Mouse (Mus musculus) lung, embryonic 14.5 days (tissue): ENCODE data around the gene Gm10643. TPM values are rescaled to one million over a fixed set of nuclear protein-coding genes. Genes with fewer than 3 reads are reported as not detected.

Source experiments
- ATAC-seq: fragments of 200-750 bp; cut with Nextera tagmentation; 2 replicates; pipeline ENCODE4 v1.8.0; 2017; ENCODE audit warnings: mild to moderate bottlenecking, moderate TSS enrichment, moderate library complexity; ENCODE audit not compliant: insufficient read depth
- DNase-seq: peaks from one replicate; pipeline ENCODE4 v3.0.0-alpha.2; 2015
- H3K27ac ChIP-seq: fragments of 300-500 bp; sonication (generic); 2 replicates; pipeline ENCODE4 v1.5.1; 2014; ENCODE audit warnings: low read depth, mild to moderate bottlenecking, moderate library complexity
- H3K27me3 ChIP-seq: fragments of 300-500 bp; sonication (generic); 2 replicates; pipeline ENCODE4 v1.6.1; 2014; ENCODE audit warnings: low read length, control low read depth; ENCODE audit not compliant: insufficient read depth
- H3K36me3 ChIP-seq: fragments of 300-500 bp; sonication (generic); 2 replicates; pipeline ENCODE4 v1.6.1; 2014; ENCODE audit warnings: control low read depth; ENCODE audit not compliant: insufficient read depth
- H3K4me1 ChIP-seq: fragments of 300-500 bp; sonication (generic); 2 replicates; pipeline ENCODE4 v1.6.1; 2014; ENCODE audit warnings: antibody characterized with exemption, control low read depth; ENCODE audit not compliant: insufficient read depth
- H3K4me2 ChIP-seq: fragments of 300-500 bp; sonication (generic); 2 replicates; pipeline ENCODE4 v1.6.1; 2014; ENCODE audit warnings: mild to moderate bottlenecking
- H3K4me3 ChIP-seq: fragments of 300-500 bp; sonication (generic); 2 replicates; pipeline ENCODE4 v1.5.1; 2014; ENCODE audit warnings: low read depth, low read length
- H3K9ac ChIP-seq: fragments of 300-500 bp; sonication (generic); 2 replicates; pipeline ENCODE4 v1.6.1; 2014
- H3K9me3 ChIP-seq: fragments of 300-500 bp; sonication (generic); 2 replicates; pipeline ENCODE4 v1.6.1; 2016; ENCODE audit warnings: low read depth, low read length, control low read depth
- CTCF ChIP-seq: IDR thresholded peaks from 2 replicates; pipeline ENCODE4 v1.5.1; 2016; ENCODE audit warnings: antibody characterized with exemption, low read depth
- WGBS: fragments of 180-500 bp; shearing (Covaris S2); extraction: QIAGEN DNeasy Blood & Tissue Kit; methylation state at CpG from one replicate; pipeline ENCODE4 v1.1.7; 2014; 5-methylcytosine and 5-hydroxymethylcytosine counted together
- microRNA counts: library from miRNA; unstranded; fragments of <30 nt; microRNA quantifications from one replicate; lab custom pipeline; 2016
- microRNA-seq: library from miRNA; unstranded; fragments of <30 nt; microRNA quantifications from one replicate; pipeline ENCODE4, GENCODE M21; 2016; ENCODE audit warnings: borderline number of aligned reads
- polyA plus RNA-seq: library from polyadenylated mRNA; unstranded; fragments of >200 nt; fragmentation: Nextera tagmentation; extraction: Ambion mirVana; gene quantifications from 2 replicates; pipeline ENCODE4 v1.2.1, GENCODE M21; 2014

The Gm10643 gene
- polyA plus RNA-seq, 1 experiment from 2014 or later: 1.4 TPM

- ATAC-seq (no peak), DNase-seq (peak; percentile 76)
- Histone ChIP-seq H3K27me3 (peaks cover 20% of the 10 kb centered on the region; the same call in 1 of the 2 replicates), H3K4me1 (peaks cover 15% of the 10 kb centered on the region), H3K4me3 (no peak overlapping the region), H3K9ac (no peak overlapping the region), H3K27ac (no peak overlapping the region), H3K36me3 (no peaks in the 10 kb centered on the region), H3K9me3 (no peaks in the 10 kb centered on the region), H3K4me2 (no peak overlapping the region)
- WGBS: 14% methylated on average over 10 of the region's 10 CpGs
- peak; percentile 77 for TF ChIP-seq CTCF
Observed at GRCm38 (mm10) chr8:84024171-84024570, 40.8 kb downstream of the Gm10643 start.

- no peak for DNase-seq
- WGBS: 44% methylated on average over 1 of the region's 1 CpGs
- Histone ChIP-seq H3K9ac (no peak overlapping the region), H3K36me3 (no peaks in the 10 kb centered on the region), H3K4me3 (no peak overlapping the region), H3K9me3 (no peaks in the 10 kb centered on the region), H3K4me1 (peaks cover 15% of the 10 kb centered on the region), H3K4me2 (0 out of 2 replicates have a peak overlapping the region, but pooled peaks have one; percentile 12), H3K27me3 (peaks cover 20% of the 10 kb centered on the region; the same call in 1 of the 2 replicates), H3K27ac (no peak overlapping the region)
- TF ChIP-seq CTCF: no peak
- no peak for ATAC-seq
Observed at GRCm38 (mm10) chr8:84023631-84024030, 41.3 kb downstream of the Gm10643 start.

- no peak for TF ChIP-seq CTCF
- Histone ChIP-seq H3K4me2 (0 out of 2 replicates have a peak overlapping the region, but pooled peaks have one; percentile 12), H3K4me3 (no peak overlapping the region), H3K27me3 (peaks cover 20% of the 10 kb centered on the region; the same call in 1 of the 2 replicates), H3K36me3 (no peaks in the 10 kb centered on the region), H3K9me3 (no peaks in the 10 kb centered on the region), H3K9ac (no peak overlapping the region), H3K4me1 (peaks cover 15% of the 10 kb centered on the region), H3K27ac (no peak overlapping the region)
- ATAC-seq (no peak), DNase-seq (peak; percentile 60)
- WGBS: 5% methylated on average over 5 of the region's 5 CpGs
Observed at GRCm38 (mm10) chr8:84023085-84023484, 41.9 kb downstream of the Gm10643 start.

- H3K4me1 ChIP-seq: peaks cover 15% of the 10 kb centered on the region
- H3K4me2 ChIP-seq: peak overlapping the region; percentile 56
- DNase-seq: peak; percentile 38
- no peak for TF ChIP-seq CTCF
- H3K27me3 ChIP-seq: peaks cover 12% of the 10 kb centered on the region; the same call in 1 of the 2 replicates
- no peaks in the 10 kb centered on the region for H3K9me3 ChIP-seq
- ATAC-seq: peak; percentile 11; the same call in 1 of the 2 replicates
- WGBS: 39% methylated on average over 12 of the region's 12 CpGs
- H3K4me3 ChIP-seq: peak overlapping the region; percentile 24
- H3K9ac ChIP-seq: peak overlapping the region; percentile 13; the same call in 1 of the 2 replicates
- H3K27ac ChIP-seq: peak overlapping the region; percentile 36
- H3K36me3 ChIP-seq: no peaks in the 10 kb centered on the region
Observed at GRCm38 (mm10) chr8:84021569-84021968, 43.4 kb downstream of the Gm10643 start.

GRCm38 (mm10) chr8:84021096-84021495 is 43.8 kb downstream of the Gm10643 start, which contains the start of gene Palm3:
Gene Palm3, plus strand, starts transcription at chr8:84021471.
- ATAC-seq (peak; percentile 38), DNase-seq (peak; percentile 62)
- H3K36me3 ChIP-seq: no peaks in the 10 kb centered on the region
- 5% methylated on average over 17 of the region's 18 CpGs for WGBS
- H3K27me3 ChIP-seq: peaks cover 8% of the 10 kb centered on the region; the same call in 1 of the 2 replicates
- peak within 1 kb of the TSS; percentile 13; the same call in 1 of the 2 replicates for H3K9ac ChIP-seq
- H3K27ac ChIP-seq: peak within 1 kb of the TSS; percentile 36
- TF ChIP-seq CTCF: no peak; the same call in none of the 2 replicates
- H3K4me3 ChIP-seq: peak within 1 kb of the TSS; percentile 24
- H3K4me2 ChIP-seq: peak within 1 kb of the TSS; percentile 56
- no peaks in the 10 kb centered on the region for H3K9me3 ChIP-seq
- H3K4me1 ChIP-seq: peaks cover 15% of the 10 kb centered on the region

- ATAC-seq (no peak), DNase-seq (no peak)
- H3K4me3 ChIP-seq: no peak overlapping the region
- WGBS: 70% methylated on average over 9 of the region's 9 CpGs
- H3K4me2 ChIP-seq: no peak overlapping the region
- H3K9me3 ChIP-seq: no peaks in the 10 kb centered on the region
- H3K27ac ChIP-seq: no peak overlapping the region
- peaks cover 10% of the 10 kb centered on the region; the same call in 1 of the 2 replicates for H3K4me1 ChIP-seq
- H3K9ac ChIP-seq: no peak overlapping the region
- no peak for TF ChIP-seq CTCF
- no peaks in the 10 kb centered on the region for H3K36me3 ChIP-seq
- H3K27me3 ChIP-seq: no peaks in the 10 kb centered on the region; the same call in 1 of the 2 replicates
Observed at GRCm38 (mm10) chr8:84019738-84020137, 45.2 kb downstream of the Gm10643 start.

GRCm38 (mm10) chr8:84015833-84016232 is 49.1 kb downstream of the Gm10643 start:
- H3K27ac ChIP-seq: no peak overlapping the region
- 93% methylated on average over 5 of the region's 5 CpGs for WGBS
- no peak for TF ChIP-seq CTCF

More at GRCm38 (mm10) chr8:84015833-84016232, 49.1 kb downstream of the Gm10643 start:
- ATAC-seq (no peak), DNase-seq (no peak)
- Histone ChIP-seq H3K27me3 (peaks cover 29% of the 10 kb centered on the region), H3K9ac (no peak overlapping the region), H3K4me2 (no peak overlapping the region), H3K9me3 (no peaks in the 10 kb centered on the region), H3K4me3 (no peak overlapping the region), H3K4me1 (no peaks in the 10 kb centered on the region; the same call in 1 of the 2 replicates), H3K36me3 (no peaks in the 10 kb centered on the region)

MicroRNAs within 50 kb of the gene (microRNA counts, 519-probe panel; counts per million panel counts)
- microRNA mmu-miR-709 (lab: Ali Mortazavi, UCI): 2,285 counts per million, percentile 35 among the panel's probes with 10 or more counts

Small RNA genes within 50 kb of the gene (microRNA-seq; reads per million reads assigned to microRNA genes)
- gene Mir709: not detected

Other genes starting within 250 kb of the Gm10643 start
- gene Adgrl1, start 165.0 kb downstream of the Gm10643 start, polyA plus RNA-seq: 23.3 and 29.1 TPM in 2 replicates
- 0.50 and 0.64 TPM in 2 replicates for gene Gm10644, start 109.9 kb downstream of the Gm10643 start, polyA plus RNA-seq
- 87.4 and 88.9 TPM in 2 replicates for gene Asf1b, start 109.6 kb downstream of the Gm10643 start, polyA plus RNA-seq
- gene Prkaca, start 92.1 kb downstream of the Gm10643 start, polyA plus RNA-seq: 121 and 136 TPM in 2 replicates
- gene Samd1, start 67.5 kb downstream of the Gm10643 start, polyA plus RNA-seq: 16.0 and 17.3 TPM in 2 replicates
- gene 1700067K01Rik, start 63.6 kb downstream of the Gm10643 start, polyA plus RNA-seq: 1.4 and 1.5 TPM in 2 replicates
- gene 2210011C24Rik, start 53.0 kb downstream of the Gm10643 start, polyA plus RNA-seq: 0.83 and 1.2 TPM in 2 replicates
- gene Palm3, start 43.7 kb downstream of the Gm10643 start, polyA plus RNA-seq: 2.5 and 2.9 TPM in 2 replicates
- gene Il27ra, start 22.5 kb downstream of the Gm10643 start, polyA plus RNA-seq: 1.1 TPM in 2 replicates
- not detected in 2 replicates for gene Rln3, start 20.1 kb downstream of the Gm10643 start, polyA plus RNA-seq
- gene Rfx1, start 1.7 kb upstream of the Gm10643 start, polyA plus RNA-seq: 12.9 and 13.3 TPM in 2 replicates
- 9.5 and 10.8 TPM in 2 replicates for gene Dcaf15, start 39.6 kb upstream of the Gm10643 start, polyA plus RNA-seq
- gene Podnl1, start 60.9 kb upstream of the Gm10643 start, polyA plus RNA-seq: 0.22 and 0.34 TPM in 2 replicates
- 17.3 and 23.6 TPM in 2 replicates for gene Cc2d1a, start 82.8 kb upstream of the Gm10643 start, polyA plus RNA-seq
- gene 4930432K21Rik, start 82.9 kb upstream of the Gm10643 start, polyA plus RNA-seq: 0.66 and 0.99 TPM in 2 replicates
- gene Nanos3, start 120.1 kb upstream of the Gm10643 start, polyA plus RNA-seq: 2.8 and 4.2 TPM in 2 replicates
- 13.9 and 14.4 TPM in 2 replicates for gene Zswim4, start 171.9 kb upstream of the Gm10643 start, polyA plus RNA-seq
- 377 and 384 TPM in 2 replicates for gene D8Ertd738e, start 184.6 kb upstream of the Gm10643 start, polyA plus RNA-seq
- gene Mri1, start 192.2 kb upstream of the Gm10643 start, polyA plus RNA-seq: 67.4 and 72.8 TPM in 2 replicates
- gene Ccdc130, start 205.2 kb upstream of the Gm10643 start, polyA plus RNA-seq: 18.5 and 20.4 TPM in 2 replicates